Mouse (Mus musculus) lung, embryonic 16.5 days (tissue): ENCODE measurements around the gene Otor. TPM values are rescaled to one million over a fixed set of nuclear protein-coding genes. Genes with fewer than 3 reads are reported as not detected.

Experiments used
- ATAC-seq: fragments of 200-750 bp; cut with Nextera tagmentation; 2 replicates; pipeline ENCODE4 v1.8.0; 2017; ENCODE audit warnings: low read depth, mild to moderate bottlenecking, moderate library complexity
- H3K27ac ChIP-seq: fragments of 300-500 bp; sonication (generic); 2 replicates; pipeline ENCODE4 v1.5.1; 2014; ENCODE audit warnings: mild to moderate bottlenecking, control low read depth, low read length
- H3K27me3 ChIP-seq: fragments of 300-500 bp; sonication (generic); 2 replicates; pipeline ENCODE4 v1.6.1; 2014; ENCODE audit warnings: low read depth, low read length, mixed read lengths; ENCODE audit not compliant: control insufficient read depth, insufficient read depth
- H3K36me3 ChIP-seq: fragments of 300-500 bp; sonication (generic); 2 replicates; pipeline ENCODE4 v1.6.1; 2014; ENCODE audit warnings: low read length; ENCODE audit not compliant: control insufficient read depth, insufficient read depth
- H3K4me1 ChIP-seq: fragments of 300-500 bp; sonication (generic); replicated peaks from 2 replicates; pipeline ENCODE4 v1.6.1; 2014; ENCODE audit warnings: low read length, mixed read lengths; ENCODE audit not compliant: control insufficient read depth, insufficient read depth
- H3K4me2 ChIP-seq: fragments of 300-500 bp; sonication (generic); 2 replicates; pipeline ENCODE4 v1.6.1; 2014; ENCODE audit warnings: low read depth, low read length, control low read depth
- H3K4me3 ChIP-seq: fragments of 300-500 bp; sonication (generic); 2 replicates; pipeline ENCODE4 v1.5.1; 2014; ENCODE audit warnings: mild to moderate bottlenecking, low read length, control low read depth
- H3K9ac ChIP-seq: fragments of 300-500 bp; sonication (generic); 2 replicates; pipeline ENCODE4 v1.6.1; 2014; ENCODE audit warnings: low read length, control low read depth
- H3K9me3 ChIP-seq: fragments of 300-500 bp; sonication (generic); 2 replicates; pipeline ENCODE4 v1.6.1; 2016; ENCODE audit warnings: low read length; ENCODE audit not compliant: control insufficient read depth
- WGBS: fragments of 180-500 bp; shearing (Covaris S2); extraction: QIAGEN DNeasy Blood & Tissue Kit; methylation state at CpG from one replicate; pipeline ENCODE4 v1.1.7; 2014; 5-methylcytosine and 5-hydroxymethylcytosine counted together
- polyA plus RNA-seq: library from polyadenylated mRNA; unstranded; fragments of >200 nt; fragmentation: Nextera tagmentation; extraction: Ambion mirVana; gene quantifications from 2 replicates; pipeline ENCODE4 v1.2.1, GENCODE M21; 2015

Otor gene
- 0.64 and 1.3 TPM in 2 replicates for polyA plus RNA-seq

DNA sequence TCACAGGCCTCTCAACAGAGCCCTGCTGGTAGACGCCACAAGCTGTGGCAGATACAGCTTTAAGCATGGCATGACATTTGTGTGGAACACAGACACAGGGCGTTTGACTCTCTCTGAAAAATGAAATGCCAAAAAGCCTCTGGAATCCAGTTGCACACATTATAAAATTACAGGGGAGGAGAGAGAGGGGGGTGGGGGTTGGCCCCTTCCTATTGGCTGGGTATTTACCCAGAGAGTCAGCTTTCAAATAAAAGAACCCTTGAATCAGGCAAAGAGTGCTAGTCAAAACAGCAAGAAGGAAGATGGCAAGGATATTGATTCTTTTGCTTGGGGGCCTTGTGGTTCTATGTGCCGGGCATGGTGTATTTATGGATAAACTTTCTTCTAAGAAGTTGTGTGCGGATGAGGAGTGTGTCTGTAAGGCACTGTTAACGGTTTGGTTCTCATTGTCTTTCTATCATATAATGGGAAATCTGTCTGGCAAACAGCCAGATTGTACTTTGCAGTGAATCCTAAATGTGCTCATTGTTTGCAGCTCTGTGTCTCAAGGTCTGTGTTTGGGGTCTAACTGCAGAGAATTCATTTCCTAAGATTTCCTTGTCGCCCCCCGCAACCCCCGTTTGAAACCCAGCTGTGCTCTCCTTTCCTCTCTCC is at the start of gene Otor:
TSS of gene Otor (plus strand) at position 276 of the 654 bp plus-strand sequence.
- 42% methylated on average over 8 of the region's 8 CpGs for WGBS
- Histone ChIP-seq H3K4me1 (no peaks in the 10 kb centered on the region; the same call in 1 of the 2 replicates), H3K4me3 (no peak within 1 kb of the TSS), H3K27ac (peak within 1 kb of the TSS; percentile 15; the same call in 1 of the 2 replicates), H3K36me3 (no peaks in the 10 kb centered on the region), H3K9me3 (no peaks in the 10 kb centered on the region), H3K4me2 (no peak within 1 kb of the TSS), H3K9ac (no peak within 1 kb of the TSS), H3K27me3 (no peaks in the 10 kb centered on the region)
- no peak for ATAC-seq

DNA sequence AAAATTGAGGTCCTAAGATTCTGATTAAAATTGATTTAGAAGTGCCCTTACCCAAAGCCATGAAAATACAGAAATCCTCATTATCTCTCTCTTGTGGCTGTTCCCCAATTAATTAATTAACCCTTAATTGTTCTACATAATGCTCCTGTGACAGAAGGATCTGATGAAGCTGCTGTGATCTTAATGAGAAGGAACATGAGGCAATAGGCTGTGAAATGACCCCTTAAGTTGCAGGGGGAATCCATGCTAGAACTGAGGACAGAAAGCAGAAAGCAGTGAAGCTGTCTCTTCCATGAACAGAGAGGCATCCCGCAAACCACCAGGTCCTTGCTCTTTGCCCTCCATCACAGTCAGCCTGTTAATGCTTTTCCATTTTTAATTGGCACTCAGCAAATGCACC is 47.0 kb upstream of the Otor start:
- Histone ChIP-seq H3K27ac (no peak overlapping the region), H3K9me3 (no peaks in the 10 kb centered on the region), H3K4me3 (no peak overlapping the region), H3K27me3 (no peaks in the 10 kb centered on the region), H3K4me1 (peaks cover 6% of the 10 kb centered on the region; the same call in 1 of the 2 replicates), H3K36me3 (no peaks in the 10 kb centered on the region), H3K4me2 (no peak overlapping the region), H3K9ac (no peak overlapping the region)
- ATAC-seq = no peak
- WGBS = 94% methylated on average over 1 of the region's 1 CpGs

DNA sequence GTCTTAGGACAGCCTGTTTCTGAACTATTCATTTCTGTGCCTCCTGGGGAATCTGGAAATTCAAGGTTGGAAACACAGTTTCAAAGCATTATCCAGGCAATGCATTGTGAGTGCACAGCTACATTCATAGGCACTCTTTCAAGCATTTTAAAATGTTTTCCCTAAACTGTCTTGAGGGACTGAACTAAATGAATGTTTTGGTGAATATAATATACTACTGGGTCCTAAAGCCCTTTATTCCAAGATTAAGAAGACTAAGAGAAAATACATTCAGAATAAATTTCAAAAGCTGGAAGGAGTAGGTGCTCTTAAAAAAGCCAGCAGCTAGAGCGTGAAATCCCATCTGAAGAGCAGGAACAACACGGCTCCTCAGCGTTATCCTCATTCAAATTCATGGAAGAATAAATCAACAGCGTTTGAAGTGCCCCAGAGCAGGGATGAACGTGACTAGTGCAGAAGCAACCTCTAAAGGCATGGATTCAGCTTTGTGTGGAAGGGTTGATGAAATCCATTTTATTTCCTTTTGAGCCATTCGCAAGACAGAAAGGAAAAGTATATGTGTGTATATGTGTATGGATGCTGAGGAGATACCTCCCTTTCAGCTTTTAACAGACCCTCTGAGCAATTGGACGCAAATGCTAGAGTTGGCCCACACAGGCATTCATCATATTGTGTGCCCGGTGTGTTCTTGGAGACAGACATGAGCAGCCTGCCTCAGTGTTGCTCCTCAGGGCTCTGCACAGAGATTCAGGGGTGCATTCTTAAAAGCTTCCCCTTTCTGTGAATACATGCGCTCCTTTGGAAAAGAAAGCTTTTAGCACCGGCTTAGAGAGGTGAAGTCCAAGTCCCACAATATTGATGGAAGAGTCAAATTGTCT is 45.7 kb upstream of the Otor start:
- Histone ChIP-seq H3K4me2 (no peak overlapping the region), H3K9ac (no peak overlapping the region), H3K36me3 (no peaks in the 10 kb centered on the region), H3K27ac (no peak overlapping the region), H3K9me3 (no peaks in the 10 kb centered on the region), H3K4me3 (no peak overlapping the region), H3K4me1 (peaks cover 6% of the 10 kb centered on the region; the same call in 1 of the 2 replicates), H3K27me3 (no peaks in the 10 kb centered on the region)
- no peak for ATAC-seq
- 75% methylated on average over 10 of the region's 10 CpGs for WGBS

DNA sequence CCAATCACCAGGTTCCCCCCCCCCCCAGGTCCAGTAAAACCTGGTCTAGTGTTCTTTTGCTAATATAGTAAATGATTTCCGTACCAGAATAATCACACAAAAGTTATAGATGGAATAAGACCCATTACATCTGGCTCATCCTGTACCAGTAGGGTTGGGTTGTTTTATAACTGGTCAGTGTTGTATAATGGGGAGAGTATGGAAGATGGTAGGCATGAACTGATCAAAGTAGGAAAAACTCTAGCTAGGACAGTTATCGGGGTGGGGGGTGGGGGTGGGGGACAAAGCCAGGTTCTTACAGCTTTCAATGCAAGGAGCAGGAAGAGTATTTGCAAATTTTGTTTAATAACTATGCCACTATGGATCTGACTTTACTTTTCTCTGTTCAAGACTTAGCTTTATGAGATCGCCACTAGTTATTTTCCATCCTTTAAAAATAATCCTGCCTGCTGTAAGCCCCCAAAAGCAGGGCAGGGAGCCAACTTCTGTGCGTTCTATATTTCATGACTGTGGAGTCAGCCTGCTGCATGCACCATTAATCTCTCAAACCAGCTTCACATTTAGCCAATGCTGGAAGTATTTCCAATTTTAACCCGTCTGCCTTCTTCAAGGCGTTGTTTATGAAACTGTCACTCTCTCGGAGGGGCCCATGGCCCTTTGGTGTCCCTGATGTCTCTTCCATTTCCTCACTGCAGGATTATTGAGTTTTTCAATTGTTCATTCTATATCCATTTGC is 43.8 kb upstream of the Otor start:
- no peak overlapping the region for H3K27ac ChIP-seq

DNA sequence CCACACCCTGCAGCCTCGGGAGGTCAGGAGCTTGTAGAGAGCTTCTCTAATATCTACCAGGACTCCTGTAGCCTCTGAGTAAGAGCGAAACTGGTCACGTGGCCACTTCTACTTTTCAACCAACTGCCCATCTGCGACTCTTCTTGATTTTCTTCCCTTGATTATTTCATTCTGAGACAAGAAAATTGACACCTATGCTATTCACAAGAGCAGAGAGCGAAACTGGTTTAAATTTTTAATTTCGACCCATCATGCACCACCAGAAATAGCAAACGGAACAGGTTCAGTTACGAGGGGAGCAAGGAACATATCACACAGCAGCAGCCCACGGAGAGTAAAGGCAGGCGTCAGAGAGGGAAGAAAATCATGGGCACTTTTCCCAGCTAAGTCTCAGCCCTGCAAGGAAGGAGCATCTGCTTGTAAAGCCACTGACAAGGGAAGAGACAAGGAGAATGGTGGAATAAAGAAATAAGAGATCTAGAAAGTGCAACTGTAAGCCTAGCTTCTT is 43.1 kb upstream of the Otor start:
- peak overlapping the region; percentile 51 for H3K4me2 ChIP-seq
- H3K4me3 ChIP-seq = peak overlapping the region; percentile 25
- ATAC-seq = 0 out of 2 replicates have a peak, but pooled peaks have one; percentile 38
- no peaks in the 10 kb centered on the region for H3K9me3 ChIP-seq
- peaks cover 6% of the 10 kb centered on the region; the same call in 1 of the 2 replicates for H3K4me1 ChIP-seq
- no peaks in the 10 kb centered on the region for H3K27me3 ChIP-seq
- no peaks in the 10 kb centered on the region for H3K36me3 ChIP-seq
- H3K9ac ChIP-seq = no peak overlapping the region
- 50% methylated on average over 10 of the region's 10 CpGs for WGBS
- H3K27ac ChIP-seq = no peak overlapping the region

More for the DNA sequence above, 43.8 kb upstream of the Otor start:
- Histone ChIP-seq H3K4me2 (peak overlapping the region; percentile 51), H3K9me3 (no peaks in the 10 kb centered on the region), H3K27me3 (no peaks in the 10 kb centered on the region), H3K4me3 (peak overlapping the region; percentile 25), H3K9ac (no peak overlapping the region), H3K36me3 (no peaks in the 10 kb centered on the region), H3K4me1 (peaks cover 6% of the 10 kb centered on the region; the same call in 1 of the 2 replicates)
- peak; percentile 88 for ATAC-seq
- WGBS = 39% methylated on average over 7 of the region's 7 CpGs

DNA sequence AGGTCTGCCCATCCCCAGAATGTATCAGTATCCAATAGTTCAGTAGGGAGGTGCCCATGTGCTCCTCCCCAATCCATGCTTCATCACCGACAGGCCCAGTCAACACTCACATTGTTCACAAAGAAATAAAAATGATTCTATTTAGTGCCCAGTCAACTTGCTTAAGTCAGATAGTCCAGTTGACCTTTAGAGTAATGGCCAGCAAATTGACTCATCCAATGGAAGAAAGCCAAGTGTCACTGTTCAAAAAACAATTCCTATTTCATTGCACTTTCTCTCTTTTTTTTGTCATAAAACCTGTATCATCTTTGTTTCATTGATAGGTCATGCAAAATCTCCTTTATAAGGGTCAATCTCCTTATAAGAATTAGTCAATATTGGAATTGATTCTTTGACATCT is 36.7 kb upstream of the Otor start:
- 73% methylated on average over 1 of the region's 1 CpGs for WGBS
- no peak for ATAC-seq
- no peaks in the 10 kb centered on the region for H3K4me1 ChIP-seq

DNA sequence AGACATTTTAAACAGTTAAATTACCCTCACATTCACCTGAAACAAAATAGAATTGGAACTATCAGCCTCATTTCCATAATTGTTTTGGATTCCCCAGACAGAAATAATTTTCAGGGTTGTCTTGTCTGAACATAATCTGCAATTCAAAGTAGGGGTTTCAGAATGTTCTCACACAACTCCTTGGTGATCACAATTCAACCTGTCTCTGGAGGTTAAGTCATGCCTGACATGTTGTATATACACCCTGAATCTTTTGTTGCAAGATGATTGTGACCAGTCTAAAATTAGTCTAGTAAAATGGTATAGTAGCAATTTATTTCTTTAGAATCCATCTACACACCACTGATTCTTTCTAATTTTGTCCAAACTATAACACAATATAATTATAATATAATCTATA is 23.0 kb upstream of the Otor start:
- Histone ChIP-seq H3K27ac (no peak overlapping the region), H3K4me3 (no peak overlapping the region), H3K27me3 (no peaks in the 10 kb centered on the region), H3K36me3 (no peaks in the 10 kb centered on the region), H3K4me1 (no peaks in the 10 kb centered on the region), H3K4me2 (no peak overlapping the region), H3K9ac (no peak overlapping the region), H3K9me3 (no peaks in the 10 kb centered on the region)
- no peak for ATAC-seq

More for the DNA sequence above, 36.7 kb upstream of the Otor start:
- H3K27me3 ChIP-seq = no peaks in the 10 kb centered on the region
- no peak overlapping the region for H3K4me3 ChIP-seq
- no peak overlapping the region for H3K4me2 ChIP-seq
- H3K9ac ChIP-seq = no peak overlapping the region
- H3K27ac ChIP-seq = no peak overlapping the region
- H3K36me3 ChIP-seq = no peaks in the 10 kb centered on the region
- no peaks in the 10 kb centered on the region for H3K9me3 ChIP-seq

DNA sequence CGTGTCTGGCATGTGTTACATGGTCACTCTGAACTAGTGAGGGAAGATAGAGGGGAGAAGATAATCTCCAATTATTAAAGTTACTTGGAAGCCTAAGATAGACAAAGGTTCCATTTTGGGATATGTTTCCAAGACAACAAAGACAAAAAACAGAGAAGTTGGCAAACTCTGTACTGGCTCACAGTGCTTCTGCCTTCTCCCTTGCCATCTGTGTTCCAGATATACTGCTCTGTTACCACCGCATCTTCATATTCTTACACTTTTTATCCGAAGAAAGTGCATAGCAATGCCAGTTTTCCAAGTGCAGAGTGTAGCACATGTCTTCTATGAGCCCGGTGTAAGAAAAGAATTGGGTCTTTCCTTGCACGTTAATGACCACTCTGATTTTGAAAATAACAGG is 21.5 kb upstream of the Otor start:
- Histone ChIP-seq H3K9ac (no peak overlapping the region), H3K4me2 (no peak overlapping the region), H3K4me3 (no peak overlapping the region), H3K4me1 (no peaks in the 10 kb centered on the region), H3K9me3 (no peaks in the 10 kb centered on the region), H3K27me3 (no peaks in the 10 kb centered on the region), H3K36me3 (no peaks in the 10 kb centered on the region), H3K27ac (no peak overlapping the region)
- WGBS = 60% methylated on average over 5 of the region's 5 CpGs
- ATAC-seq = no peak
